Mouse (Mus musculus) hindbrain, embryonic 12.5 days (tissue): ENCODE data around the gene Nfkbia. TPM values are rescaled to one million over a fixed set of nuclear protein-coding genes. Genes with fewer than 3 reads are reported as not detected.

Source experiments
- ATAC-seq: fragments of 200-750 bp; cut with Nextera tagmentation; 2 replicates; pipeline ENCODE4 v1.8.0; 2017; ENCODE audit warnings: moderate TSS enrichment; ENCODE audit not compliant: low FRiP score
- H3K27ac ChIP-seq: fragments of 300-500 bp; sonication (generic); 2 replicates; pipeline ENCODE4 v1.5.1; 2016; ENCODE audit warnings: mild to moderate bottlenecking
- H3K27me3 ChIP-seq: fragments of 300-500 bp; sonication (generic); 2 replicates; pipeline ENCODE4 v1.6.1; 2016; ENCODE audit warnings: mild to moderate bottlenecking
- H3K36me3 ChIP-seq: fragments of 300-500 bp; sonication (generic); 2 replicates; pipeline ENCODE4 v1.6.1; 2016; ENCODE audit warnings: mild to moderate bottlenecking
- H3K4me1 ChIP-seq: fragments of 300-500 bp; sonication (generic); 2 replicates; pipeline ENCODE4 v1.6.1; 2016
- H3K4me2 ChIP-seq: fragments of 300-500 bp; sonication (generic); replicated peaks from 2 replicates; pipeline ENCODE4 v1.6.1; 2016; ENCODE audit warnings: mild to moderate bottlenecking
- H3K4me3 ChIP-seq: fragments of 300-500 bp; sonication (generic); 2 replicates; pipeline ENCODE4 v1.5.1; 2016; ENCODE audit warnings: mild to moderate bottlenecking
- H3K9ac ChIP-seq: fragments of 300-500 bp; sonication (generic); 2 replicates; pipeline ENCODE4 v1.6.1; 2016; ENCODE audit warnings: mild to moderate bottlenecking, moderate library complexity
- H3K9me3 ChIP-seq: fragments of 300-500 bp; sonication (generic); replicated peaks from 2 replicates; pipeline ENCODE4 v1.6.1; 2016; ENCODE audit warnings: mild to moderate bottlenecking
- WGBS: fragments of 180-500 bp; shearing (Covaris S2); methylation state at CpG from one replicate; pipeline ENCODE4 v1.1.7; 2016; 5-methylcytosine and 5-hydroxymethylcytosine counted together
- polyA plus RNA-seq: library from polyadenylated mRNA; unstranded; fragments of >200 nt; fragmentation: Nextera tagmentation; extraction: Ambion mirVana; gene quantifications from 2 replicates; pipeline ENCODE4 v1.2.1, GENCODE M21; 2016

Gene Nfkbia
- polyA plus RNA-seq, 1 experiment from 2014 or later = 42.8 TPM

DNA sequence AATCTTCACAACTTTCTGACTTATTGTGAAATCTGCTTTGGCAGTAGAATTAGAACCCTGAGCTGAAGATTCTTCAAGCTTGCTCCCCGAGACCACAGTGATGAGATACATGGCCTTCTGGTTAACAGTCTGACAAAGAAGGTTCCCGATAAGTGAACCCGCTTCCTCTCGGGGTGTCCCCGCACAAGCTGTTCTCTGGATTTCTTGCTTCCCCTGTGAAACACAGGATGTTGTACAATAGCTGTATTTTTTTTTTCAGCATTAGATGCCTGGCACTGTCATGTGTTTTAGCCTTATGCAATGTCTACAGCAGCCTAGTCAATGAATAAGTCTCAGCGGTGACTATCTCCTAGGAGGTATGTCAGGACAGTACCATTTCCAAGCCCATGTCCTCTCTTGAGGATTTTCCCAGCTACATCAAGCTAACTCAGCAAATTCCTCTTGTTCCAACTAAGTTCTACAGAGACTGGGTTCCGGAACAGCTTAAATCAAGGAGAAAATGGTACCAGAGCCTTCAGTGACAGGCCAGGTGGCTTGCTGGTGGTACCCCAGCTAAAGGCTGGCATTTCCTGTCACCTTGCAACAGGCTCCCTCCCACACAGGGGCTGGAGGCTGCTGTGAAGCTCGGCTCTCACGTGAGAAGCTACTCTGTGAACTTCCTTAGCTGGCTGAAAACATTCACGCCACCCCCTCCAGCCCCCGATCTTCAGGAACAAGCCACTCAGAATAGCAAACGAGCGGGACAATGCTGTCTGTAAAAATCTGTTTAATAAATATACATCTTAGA is 3.6 kb downstream of the Nfkbia start:
- 90% methylated on average over 13 of the region's 13 CpGs for WGBS
- no peak for ATAC-seq
- Histone ChIP-seq H3K9me3 (no peaks in the 10 kb centered on the region), H3K9ac (no peak overlapping the region), H3K27ac (no peak overlapping the region), H3K27me3 (no peaks in the 10 kb centered on the region), H3K36me3 (peaks cover 25% of the 10 kb centered on the region), H3K4me3 (no peak overlapping the region), H3K4me2 (no peak overlapping the region), H3K4me1 (peaks cover 21% of the 10 kb centered on the region)

GRCm38 (mm10) chr12:55487843-55488660 is 4.4 kb downstream of the Nfkbia start:
- H3K9ac ChIP-seq = no peak overlapping the region
- H3K4me2 ChIP-seq = no peak overlapping the region
- ATAC-seq = no peak
- H3K36me3 ChIP-seq = peaks cover 25% of the 10 kb centered on the region
- WGBS = 98% methylated on average over 7 of the region's 7 CpGs
- no peaks in the 10 kb centered on the region for H3K9me3 ChIP-seq
- H3K4me1 ChIP-seq = peaks cover 16% of the 10 kb centered on the region
- H3K4me3 ChIP-seq = no peak overlapping the region
- no peaks in the 10 kb centered on the region for H3K27me3 ChIP-seq
- H3K27ac ChIP-seq = no peak overlapping the region

DNA sequence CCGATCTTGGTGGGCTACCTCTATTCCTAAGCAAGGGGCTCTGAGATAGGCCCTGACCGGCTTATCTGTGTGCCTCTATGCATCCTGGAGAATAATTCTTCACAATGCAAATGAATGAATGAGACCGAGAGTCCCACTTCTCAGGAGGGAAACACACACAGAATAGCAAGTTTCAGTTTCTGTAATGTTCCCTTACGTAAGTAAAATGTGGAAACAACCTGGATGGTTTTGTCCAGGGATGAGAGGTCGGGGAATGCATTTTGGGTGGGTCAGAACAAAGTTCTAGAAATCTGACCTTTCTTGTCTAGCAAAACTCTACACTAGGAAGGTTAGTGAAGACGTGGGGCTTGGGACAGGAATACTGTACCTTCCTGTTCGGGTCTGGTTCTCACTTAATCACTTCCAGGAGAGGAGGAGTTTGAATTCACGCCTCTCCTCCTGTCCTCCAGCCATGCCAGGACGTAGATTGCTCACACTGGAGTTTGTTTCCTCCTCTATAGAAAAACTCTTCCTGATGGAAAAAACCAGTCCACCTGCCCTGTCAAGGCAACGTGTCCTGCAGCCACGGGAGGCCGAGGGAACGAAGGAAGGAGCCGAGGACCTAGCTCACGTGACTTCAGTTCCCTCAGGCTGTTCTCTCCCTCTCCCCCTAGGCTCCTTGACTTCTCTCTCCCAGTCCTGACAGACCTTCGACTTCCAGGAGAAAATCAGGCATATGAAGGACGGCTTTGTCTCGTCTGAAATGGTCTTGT is 5.3 kb downstream of the Nfkbia start:
- H3K4me1 ChIP-seq = peaks cover 11% of the 10 kb centered on the region; the same call in 1 of the 2 replicates
- H3K4me2 ChIP-seq = no peak overlapping the region
- WGBS = 82% methylated on average over 18 of the region's 18 CpGs
- H3K9me3 ChIP-seq = no peaks in the 10 kb centered on the region
- no peak overlapping the region for H3K4me3 ChIP-seq
- ATAC-seq = no peak
- H3K9ac ChIP-seq = no peak overlapping the region
- no peaks in the 10 kb centered on the region for H3K27me3 ChIP-seq
- no peak overlapping the region for H3K27ac ChIP-seq
- peaks cover 25% of the 10 kb centered on the region for H3K36me3 ChIP-seq

- H3K36me3 ChIP-seq = peaks cover 19% of the 10 kb centered on the region; the same call in 1 of the 2 replicates
- H3K9ac ChIP-seq = no peak overlapping the region
- no peak overlapping the region for H3K27ac ChIP-seq
- H3K4me2 ChIP-seq = no peak overlapping the region
- no peaks in the 10 kb centered on the region for H3K27me3 ChIP-seq
- WGBS = 95% methylated on average over 6 of the region's 6 CpGs
- no peaks in the 10 kb centered on the region; the same call in 1 of the 2 replicates for H3K4me1 ChIP-seq
- H3K4me3 ChIP-seq = no peak overlapping the region
- no peaks in the 10 kb centered on the region for H3K9me3 ChIP-seq
- ATAC-seq = no peak
Observed at GRCm38 (mm10) chr12:55484800-55485199, 7.6 kb downstream of the Nfkbia start.

GRCm38 (mm10) chr12:55484079-55484774 is 8.2 kb downstream of the Nfkbia start:
- H3K4me3 ChIP-seq = no peak overlapping the region
- 76% methylated on average over 10 of the region's 10 CpGs for WGBS
- H3K4me2 ChIP-seq = no peak overlapping the region
- no peaks in the 10 kb centered on the region; the same call in 1 of the 2 replicates for H3K4me1 ChIP-seq
- H3K9me3 ChIP-seq = no peaks in the 10 kb centered on the region
- no peak for ATAC-seq
- H3K27me3 ChIP-seq = no peaks in the 10 kb centered on the region
- no peak overlapping the region for H3K9ac ChIP-seq
- H3K27ac ChIP-seq = no peak overlapping the region
- peaks cover 15% of the 10 kb centered on the region; the same call in 1 of the 2 replicates for H3K36me3 ChIP-seq

DNA sequence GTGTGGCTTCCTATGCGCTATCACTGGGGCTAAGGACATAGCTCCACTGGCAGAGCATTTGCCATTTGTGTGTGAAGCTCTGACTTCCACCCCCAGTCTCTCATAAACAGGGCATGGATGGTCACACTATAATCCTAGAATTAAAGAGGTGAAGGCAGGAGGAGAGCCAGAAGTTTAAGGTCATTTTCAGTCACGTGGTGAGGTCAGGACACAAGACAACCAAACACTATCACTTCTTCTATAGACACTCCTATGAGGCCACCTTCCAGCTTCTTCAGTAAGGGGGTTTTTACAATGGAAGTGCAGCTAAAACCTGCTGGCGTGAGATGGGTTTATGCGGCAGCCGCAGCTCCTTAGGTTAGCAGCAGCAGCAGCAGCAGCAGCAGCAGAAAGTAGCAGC is 8.9 kb downstream of the Nfkbia start:
- Histone ChIP-seq H3K9ac (no peak overlapping the region), H3K36me3 (peaks cover 9% of the 10 kb centered on the region; the same call in 1 of the 2 replicates), H3K9me3 (no peaks in the 10 kb centered on the region), H3K4me3 (no peak overlapping the region), H3K27me3 (no peaks in the 10 kb centered on the region), H3K4me2 (no peak overlapping the region), H3K4me1 (no peaks in the 10 kb centered on the region; the same call in 1 of the 2 replicates), H3K27ac (no peak overlapping the region)
- WGBS = 73% methylated on average over 5 of the region's 5 CpGs
- no peak for ATAC-seq

GRCm38 (mm10) chr12:55482732-55483131 is 9.7 kb downstream of the Nfkbia start:
- Histone ChIP-seq H3K9ac (no peak overlapping the region), H3K4me1 (no peaks in the 10 kb centered on the region; the same call in 1 of the 2 replicates), H3K9me3 (no peaks in the 10 kb centered on the region), H3K36me3 (0 out of 2 replicates have a peak, but pooled peaks cover 2% of the 10 kb centered on the region), H3K27me3 (no peaks in the 10 kb centered on the region), H3K4me2 (no peak overlapping the region), H3K27ac (no peak overlapping the region), H3K4me3 (no peak overlapping the region)
- 82% methylated on average over 10 of the region's 10 CpGs for WGBS
- ATAC-seq = no peak

- 84% methylated on average over 4 of the region's 4 CpGs for WGBS
- ATAC-seq = no peak
Observed at GRCm38 (mm10) chr12:55481739-55482138, 10.7 kb downstream of the Nfkbia start.

GRCm38 (mm10) chr12:55480471-55481153 is 11.8 kb downstream of the Nfkbia start:
- ATAC-seq = no peak
- H3K4me1 ChIP-seq = no peaks in the 10 kb centered on the region; the same call in 1 of the 2 replicates
- H3K4me2 ChIP-seq = no peak overlapping the region
- no peak overlapping the region for H3K9ac ChIP-seq
- no peaks in the 10 kb centered on the region for H3K9me3 ChIP-seq
- H3K36me3 ChIP-seq = no peaks in the 10 kb centered on the region
- no peaks in the 10 kb centered on the region for H3K27me3 ChIP-seq
- 85% methylated on average over 2 of the region's 2 CpGs for WGBS
- H3K4me3 ChIP-seq = no peak overlapping the region
- H3K27ac ChIP-seq = no peak overlapping the region

More at GRCm38 (mm10) chr12:55481739-55482138, 10.7 kb downstream of the Nfkbia start:
- H3K4me2 ChIP-seq = no peak overlapping the region
- H3K9me3 ChIP-seq = no peaks in the 10 kb centered on the region
- H3K9ac ChIP-seq = no peak overlapping the region
- no peak overlapping the region for H3K27ac ChIP-seq
- no peaks in the 10 kb centered on the region for H3K27me3 ChIP-seq
- H3K4me1 ChIP-seq = no peaks in the 10 kb centered on the region; the same call in 1 of the 2 replicates
- H3K36me3 ChIP-seq = no peaks in the 10 kb centered on the region
- H3K4me3 ChIP-seq = no peak overlapping the region

DNA sequence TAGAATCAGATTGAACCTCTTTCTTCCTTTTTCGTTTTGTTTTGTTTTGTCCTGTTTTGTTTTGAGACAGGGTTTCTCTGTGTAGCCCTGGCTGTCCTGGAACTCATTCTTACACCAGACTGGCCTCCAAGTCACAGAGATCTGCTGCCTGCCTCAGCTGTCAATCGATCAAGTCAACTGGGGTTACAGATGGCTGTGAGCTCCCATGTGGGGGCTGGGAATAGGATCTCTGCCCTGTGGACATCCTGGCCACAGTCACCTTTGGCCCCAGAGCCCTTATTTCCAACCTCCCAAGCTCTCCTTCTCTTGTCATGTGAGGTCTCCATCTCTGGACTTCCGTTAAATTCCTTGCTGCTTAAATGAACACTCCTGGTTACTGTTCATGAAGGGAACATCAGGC is 13.5 kb downstream of the Nfkbia start:
- ATAC-seq = no peak
- H3K27ac ChIP-seq = no peak overlapping the region
- H3K36me3 ChIP-seq = no peaks in the 10 kb centered on the region
- H3K4me1 ChIP-seq = no peaks in the 10 kb centered on the region; the same call in 1 of the 2 replicates
- no peaks in the 10 kb centered on the region for H3K9me3 ChIP-seq
- no peaks in the 10 kb centered on the region for H3K27me3 ChIP-seq
- no peak overlapping the region for H3K9ac ChIP-seq
- H3K4me2 ChIP-seq = no peak overlapping the region
- 64% methylated on average over 3 of the region's 3 CpGs for WGBS
- H3K4me3 ChIP-seq = no peak overlapping the region

DNA sequence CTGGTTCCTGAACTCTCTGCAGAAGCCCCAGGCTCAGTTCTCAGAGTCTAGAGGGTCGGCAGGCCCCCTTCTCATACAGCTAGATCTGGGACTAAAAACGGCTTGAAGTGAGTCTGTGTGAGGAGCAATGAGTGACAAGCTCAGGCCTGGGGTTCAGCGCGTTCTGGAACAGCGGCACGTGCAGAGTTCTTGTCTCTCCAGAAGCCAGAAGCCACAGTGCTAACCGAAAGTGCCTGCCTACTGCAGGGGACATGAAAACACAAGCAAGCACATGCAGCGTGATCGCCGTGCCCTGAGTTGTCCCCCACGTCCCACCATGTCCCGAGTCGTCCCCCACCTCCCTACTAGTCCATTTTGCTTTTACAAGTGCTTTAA is 18.3 kb downstream of the Nfkbia start:
- Histone ChIP-seq H3K4me3 (no peak overlapping the region), H3K4me1 (peaks cover 11% of the 10 kb centered on the region), H3K4me2 (no peak overlapping the region), H3K27me3 (no peaks in the 10 kb centered on the region; the same call in 1 of the 2 replicates), H3K36me3 (no peaks in the 10 kb centered on the region), H3K9me3 (no peaks in the 10 kb centered on the region), H3K27ac (no peak overlapping the region), H3K9ac (no peak overlapping the region)
- WGBS = 76% methylated on average over 13 of the region's 13 CpGs
- ATAC-seq = no peak
